Mouse (Mus musculus): ENCODE results near the gene Tacc2. TPM values are rescaled to one million over a fixed set of nuclear protein-coding genes. Genes with fewer than 3 reads are reported as not detected.
"Not testable (repeated sequence)": the region's sequence is repeated elsewhere in the genome, so short reads cannot be mapped to it uniquely, and the experiment has no call there.

Tacc2 gene
- polyA plus RNA-seq, 1 experiment: 44.6 TPM

DNA sequence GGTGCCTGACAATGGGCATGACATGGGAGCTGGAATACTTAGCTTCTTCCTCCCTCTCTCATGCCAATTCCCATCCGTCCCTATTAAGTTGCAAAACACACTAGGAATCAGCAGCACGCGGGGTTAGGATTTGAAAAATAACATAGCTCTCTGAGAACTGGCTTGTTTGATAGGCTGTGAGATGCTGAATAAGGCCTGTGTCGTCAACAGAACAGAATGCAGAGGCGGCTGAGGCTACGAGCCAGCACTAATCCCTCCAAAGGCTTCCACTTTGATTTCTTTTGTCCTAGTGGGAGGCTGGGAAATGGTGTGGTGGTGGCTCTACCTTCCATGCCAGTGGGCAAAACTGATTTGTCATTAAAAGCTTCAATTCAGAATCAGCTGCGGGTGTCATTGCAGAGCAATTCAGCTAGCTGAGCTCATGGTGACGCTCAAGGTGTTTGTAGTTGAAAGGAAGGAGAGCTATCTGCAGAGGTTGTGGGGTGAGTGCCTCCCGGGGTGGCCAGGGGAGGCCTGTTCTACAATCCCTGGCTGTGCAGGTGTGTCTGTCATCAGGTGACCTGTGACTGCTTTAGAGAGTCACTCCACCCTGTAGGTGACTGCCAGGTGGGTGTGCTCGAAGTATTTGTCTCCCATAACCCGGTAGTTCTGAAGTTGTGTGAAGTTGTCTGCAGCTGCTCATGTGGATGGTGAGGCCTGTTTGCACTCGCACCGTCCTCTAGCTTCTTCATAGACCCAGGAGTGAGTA lies 13.0 kb downstream of the Tacc2 start:
- no peak overlapping the region for H3K27ac ChIP-seq (ENCODE audit: insufficient read depth, low read length)
- H3K4me1 ChIP-seq (ENCODE audit: control insufficient read depth, insufficient read depth, low read length): peaks cover 3% of the 10 kb centered on the region; the same call in 1 of the 2 replicates
- no peak overlapping the region for H3K4me3 ChIP-seq (ENCODE audit: insufficient read depth, low read length)
- TF ChIP-seq CTCF (IDR thresholded peaks at IDR 0.05; ENCODE audit: extremely low read depth, insufficient read depth, low read length) (no peak), POLR2A (IDR thresholded peaks at IDR 0.05; ENCODE audit: extremely low read depth, insufficient read depth, low read length) (no peak)

DNA sequence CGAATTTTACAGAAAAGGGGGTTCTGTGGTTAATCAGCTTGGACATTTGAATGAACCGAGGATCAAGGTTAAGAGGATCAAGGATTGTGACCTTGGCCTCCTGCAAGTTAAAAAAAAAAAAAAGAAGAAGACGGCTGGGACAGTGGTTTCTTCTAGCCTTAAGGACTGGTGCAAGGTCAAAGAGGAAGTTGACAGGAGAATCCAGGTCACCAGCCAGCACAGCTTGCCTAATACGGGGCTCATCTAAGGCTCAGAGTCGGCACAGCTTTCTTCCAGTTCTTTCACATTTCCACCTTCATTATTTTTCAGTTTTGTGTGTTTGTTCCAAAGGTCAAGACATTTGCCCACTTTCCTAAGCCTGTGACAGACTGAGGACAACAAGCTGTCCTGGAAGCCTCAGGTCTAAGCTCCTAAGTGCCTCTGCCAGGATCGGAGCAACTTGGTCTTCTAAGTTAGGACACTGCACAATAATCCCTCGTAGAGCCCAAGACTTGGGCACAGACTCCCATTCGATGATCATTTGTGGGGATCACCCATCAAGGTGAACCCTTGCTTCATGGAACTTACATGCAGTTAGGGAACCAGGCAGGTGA lies 13.7 kb downstream of the Tacc2 start:
- no peak for TF ChIP-seq CTCF (IDR thresholded peaks at IDR 0.05; ENCODE audit: extremely low read depth, insufficient read depth, low read length)
- no peak for TF ChIP-seq POLR2A (IDR thresholded peaks at IDR 0.05; ENCODE audit: extremely low read depth, insufficient read depth, low read length)
- no peak overlapping the region for H3K4me3 ChIP-seq (ENCODE audit: insufficient read depth, low read length)
- H3K27ac ChIP-seq (ENCODE audit: insufficient read depth, low read length): no peak overlapping the region
- peaks cover 3% of the 10 kb centered on the region; the same call in 1 of the 2 replicates for H3K4me1 ChIP-seq (ENCODE audit: control insufficient read depth, insufficient read depth, low read length)

DNA sequence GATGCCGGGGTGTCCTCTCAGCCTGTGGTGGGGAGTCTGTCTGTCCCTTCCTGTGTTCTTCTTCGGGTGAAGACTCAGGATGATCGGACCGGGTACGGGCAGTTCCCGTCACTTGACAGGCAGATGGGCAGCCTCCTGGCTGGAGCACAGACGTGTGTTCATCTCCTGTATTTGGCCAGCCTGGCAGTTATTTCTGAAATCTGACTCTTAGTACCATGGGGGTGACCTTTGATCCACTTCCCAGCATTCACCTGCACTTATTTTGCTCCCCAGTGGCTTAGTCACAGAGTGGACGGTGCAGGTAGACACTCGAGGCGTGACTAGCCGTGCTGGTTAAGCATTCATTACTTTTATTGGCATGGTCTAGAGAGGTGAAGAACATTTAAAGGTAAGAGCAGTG lies 15.7 kb downstream of the Tacc2 start:
- not testable (repeated sequence) for H3K27ac ChIP-seq (ENCODE audit: insufficient read depth, low read length); H3K4me3 ChIP-seq (ENCODE audit: insufficient read depth, low read length); H3K4me1 ChIP-seq (ENCODE audit: control insufficient read depth, insufficient read depth, low read length)

GRCm38 (mm10) chr7:130593375-130594239 lies 16.4 kb downstream of the Tacc2 start:
- H3K27ac ChIP-seq (ENCODE audit: insufficient read depth, low read length); H3K4me3 ChIP-seq (ENCODE audit: insufficient read depth, low read length); H3K4me1 ChIP-seq (ENCODE audit: control insufficient read depth, insufficient read depth, low read length): not testable (repeated sequence)

GRCm38 (mm10) chr7:130596079-130596855 lies 19.0 kb downstream of the Tacc2 start:
- not testable (repeated sequence) for H3K4me1 ChIP-seq (ENCODE audit: control insufficient read depth, insufficient read depth, low read length); H3K4me3 ChIP-seq (ENCODE audit: insufficient read depth, low read length); H3K27ac ChIP-seq (ENCODE audit: insufficient read depth, low read length)

DNA sequence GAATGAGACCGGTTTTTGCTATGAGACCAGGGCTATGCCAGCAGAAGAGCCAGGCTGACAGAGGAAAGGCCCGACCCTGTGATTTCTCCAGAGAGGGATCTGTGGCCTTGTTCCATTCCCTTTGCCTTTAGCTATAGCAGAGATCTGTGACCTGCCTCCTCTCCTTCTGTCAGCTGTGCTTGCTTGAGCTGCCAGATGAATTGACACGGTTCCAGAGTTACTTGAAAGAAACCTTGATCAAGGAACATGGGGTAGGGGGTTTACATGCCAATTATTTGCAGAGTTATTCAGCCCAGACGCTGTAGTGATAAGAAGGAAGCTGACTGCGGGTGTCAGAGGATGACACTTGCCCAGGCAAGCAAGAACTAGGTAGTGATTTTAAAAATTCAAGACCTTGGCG lies 20.3 kb downstream of the Tacc2 start:
- Histone ChIP-seq H3K27ac (ENCODE audit: insufficient read depth, low read length) (no peak overlapping the region), H3K4me1 (ENCODE audit: control insufficient read depth, insufficient read depth, low read length) (no peaks in the 10 kb centered on the region)
- TF ChIP-seq CTCF (IDR thresholded peaks at IDR 0.05; ENCODE audit: extremely low read depth, insufficient read depth, low read length) (no peak), POLR2A (IDR thresholded peaks at IDR 0.05; ENCODE audit: extremely low read depth, insufficient read depth, low read length) (no peak)

DNA sequence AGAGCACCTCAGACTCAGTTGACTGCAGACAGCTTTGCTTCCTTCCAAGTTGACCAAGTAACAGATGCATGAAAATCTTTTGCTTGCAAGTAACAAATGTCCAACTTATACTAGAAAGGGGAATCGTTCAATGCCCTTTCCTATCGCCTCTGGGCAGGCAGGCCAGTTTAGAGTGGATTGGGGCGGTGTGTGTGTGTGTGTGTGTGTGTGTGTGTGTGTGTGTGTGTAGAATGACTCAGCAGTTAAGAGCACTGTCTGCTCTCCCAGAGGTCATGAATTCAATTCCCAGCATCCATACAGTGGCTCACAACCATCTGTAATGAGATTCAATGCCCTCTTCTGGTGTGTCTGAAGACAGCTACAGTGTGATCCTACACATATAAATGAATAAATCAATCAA lies 22.8 kb downstream of the Tacc2 start:
- no peak overlapping the region for H3K27ac ChIP-seq (ENCODE audit: insufficient read depth, low read length)
- TF ChIP-seq POLR2A (IDR thresholded peaks at IDR 0.05; ENCODE audit: extremely low read depth, insufficient read depth, low read length): no peak
- TF ChIP-seq CTCF (IDR thresholded peaks at IDR 0.05; ENCODE audit: extremely low read depth, insufficient read depth, low read length): no peak
- peaks cover 3% of the 10 kb centered on the region; the same call in 1 of the 2 replicates for H3K4me1 ChIP-seq (ENCODE audit: control insufficient read depth, insufficient read depth, low read length)
- no peak overlapping the region for H3K4me3 ChIP-seq (ENCODE audit: insufficient read depth, low read length)

More for the DNA sequence above, 20.3 kb downstream of the Tacc2 start:
- H3K4me3 ChIP-seq (ENCODE audit: insufficient read depth, low read length): no peak overlapping the region

DNA sequence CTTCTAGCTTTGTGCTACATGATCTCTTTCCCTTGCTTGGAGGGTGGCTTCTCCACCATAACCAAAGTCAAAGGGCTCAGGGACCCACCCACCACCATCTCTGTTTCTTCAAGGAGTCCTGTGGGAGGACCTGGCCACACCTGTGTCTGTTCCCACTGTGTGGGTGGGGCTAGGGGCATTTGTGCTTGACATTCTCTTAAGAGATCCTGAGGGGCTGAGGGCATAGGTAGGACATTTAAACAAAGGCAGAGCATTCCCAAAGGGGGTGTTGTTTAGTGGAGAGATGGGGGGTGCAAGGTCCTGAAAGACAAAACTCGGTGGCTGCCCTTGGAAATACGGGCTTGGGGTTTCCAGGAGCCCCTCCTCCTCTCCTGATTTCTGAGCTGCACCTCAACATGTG lies 23.3 kb downstream of the Tacc2 start:
- no peak overlapping the region for H3K4me3 ChIP-seq (ENCODE audit: insufficient read depth, low read length)
- peaks cover 3% of the 10 kb centered on the region; the same call in 1 of the 2 replicates for H3K4me1 ChIP-seq (ENCODE audit: control insufficient read depth, insufficient read depth, low read length)
- H3K27ac ChIP-seq (ENCODE audit: insufficient read depth, low read length): no peak overlapping the region
- no peak for TF ChIP-seq CTCF (IDR thresholded peaks at IDR 0.05; ENCODE audit: extremely low read depth, insufficient read depth, low read length)
- no peak for TF ChIP-seq POLR2A (IDR thresholded peaks at IDR 0.05; ENCODE audit: extremely low read depth, insufficient read depth, low read length)

GRCm38 (mm10) chr7:130602804-130603203 lies 25.6 kb downstream of the Tacc2 start:
- no peak overlapping the region for H3K27ac ChIP-seq (ENCODE audit: insufficient read depth, low read length)
- H3K4me3 ChIP-seq (ENCODE audit: insufficient read depth, low read length): no peak overlapping the region
- H3K4me1 ChIP-seq (ENCODE audit: control insufficient read depth, insufficient read depth, low read length): peaks cover 3% of the 10 kb centered on the region; the same call in 1 of the 2 replicates
- no peak for TF ChIP-seq POLR2A (IDR thresholded peaks at IDR 0.05; ENCODE audit: extremely low read depth, insufficient read depth, low read length)
- no peak for TF ChIP-seq CTCF (IDR thresholded peaks at IDR 0.05; ENCODE audit: extremely low read depth, insufficient read depth, low read length)

Measured in cortical plate, adult 2 months (tissue).